Mouse (Mus musculus) neutrophil, adult 59 days (primary cell): ENCODE results near the gene Urm1. TPM values are rescaled to one million over a fixed set of nuclear protein-coding genes. Genes with fewer than 3 reads are reported as not detected.

Experiments used
- total RNA-seq, 2 experiments: library from RNA; stranded (reverse); gene quantifications; 1 replicate in 1 of 2; 2 replicates in 1 of 2; pipeline ENCODE4 v1.2.4; 2023

Urm1 gene
- 10 to 100 TPM; 20.3 to 22.1 TPM for total RNA-seq

DNA sequence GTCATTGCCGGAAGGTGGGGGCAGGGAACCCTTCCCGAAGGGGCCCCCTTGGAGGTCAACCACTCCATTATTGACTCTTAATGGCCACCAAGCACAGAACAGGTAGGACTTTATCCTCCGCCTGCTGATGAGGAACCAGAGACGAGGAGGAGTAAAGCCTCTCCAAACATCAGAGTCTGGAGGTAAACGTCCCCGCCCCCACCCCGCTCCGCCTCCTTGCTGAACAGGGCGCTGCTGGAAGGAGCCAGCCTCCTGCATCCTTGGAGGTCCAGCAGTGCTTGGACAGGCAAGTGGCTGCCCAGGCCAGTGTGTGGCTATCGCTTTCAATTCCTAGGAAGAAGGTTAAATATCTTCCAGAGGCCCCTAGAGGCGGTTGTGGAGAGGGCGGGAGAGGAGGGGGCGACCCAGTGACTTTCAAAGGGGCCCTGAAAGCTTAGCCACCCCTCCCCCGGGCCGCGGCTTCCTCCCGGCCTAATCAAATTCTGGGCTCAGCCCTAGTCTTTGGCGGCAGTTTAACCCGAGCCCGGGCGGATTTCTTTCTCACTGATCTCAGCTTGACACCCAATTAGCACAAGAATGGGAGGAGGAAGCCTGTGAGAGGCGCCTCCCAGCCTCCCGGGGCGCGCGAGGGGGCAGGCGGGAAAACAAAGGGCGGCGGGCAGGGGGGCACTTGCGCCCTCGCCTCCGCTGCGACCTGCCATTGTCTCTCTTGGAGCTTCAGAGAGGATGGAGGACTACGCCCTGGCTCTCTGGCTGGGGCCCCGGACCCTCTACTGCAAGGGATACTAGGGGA, at the start of gene Urm1:
TSS of gene Urm1 (plus strand) at position 51 of the 793 bp plus-strand sequence.

DNA sequence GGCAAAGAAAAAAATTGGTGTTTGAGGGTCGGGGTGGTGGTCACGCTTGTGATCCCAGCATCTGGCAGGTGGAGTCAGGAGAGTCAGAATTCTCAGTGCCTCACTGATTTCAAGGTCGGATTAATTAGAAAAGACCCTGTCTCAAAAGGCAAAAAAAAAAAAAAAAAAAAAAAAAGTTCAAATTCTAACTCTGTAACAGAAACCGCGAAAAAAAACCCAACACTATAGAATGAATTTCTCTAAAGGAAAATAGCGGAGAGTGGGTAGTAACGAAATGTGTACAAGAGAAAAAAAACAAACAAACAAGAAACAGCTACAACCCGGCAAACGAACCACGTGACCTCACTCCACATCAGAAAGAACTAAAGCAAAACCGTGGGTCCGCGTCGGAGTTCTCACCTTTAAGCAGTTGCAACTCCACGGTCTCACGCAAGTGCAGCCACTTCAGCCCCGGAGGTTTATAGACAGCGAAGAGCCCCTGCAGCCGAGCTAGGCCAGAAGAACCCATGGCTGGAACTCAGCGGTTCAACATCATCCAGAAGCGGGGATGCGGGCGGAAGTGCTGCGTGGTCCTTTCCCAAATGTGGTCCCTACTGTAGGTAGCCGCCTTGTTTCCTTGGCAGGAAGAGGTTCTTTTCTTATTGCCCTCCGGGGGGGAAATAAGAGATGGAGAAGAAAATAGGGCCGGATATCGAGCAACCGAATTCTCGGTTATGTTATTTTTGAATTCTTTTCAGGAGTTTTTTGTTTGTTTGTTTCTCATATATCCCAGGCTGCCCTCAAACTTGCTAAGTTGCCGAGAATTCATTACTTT, 32.6 kb upstream of the Urm1 start, which contains the start of gene Coq4:
TSS of gene Coq4 (plus strand) at position 390 of the 814 bp plus-strand sequence.

DNA sequence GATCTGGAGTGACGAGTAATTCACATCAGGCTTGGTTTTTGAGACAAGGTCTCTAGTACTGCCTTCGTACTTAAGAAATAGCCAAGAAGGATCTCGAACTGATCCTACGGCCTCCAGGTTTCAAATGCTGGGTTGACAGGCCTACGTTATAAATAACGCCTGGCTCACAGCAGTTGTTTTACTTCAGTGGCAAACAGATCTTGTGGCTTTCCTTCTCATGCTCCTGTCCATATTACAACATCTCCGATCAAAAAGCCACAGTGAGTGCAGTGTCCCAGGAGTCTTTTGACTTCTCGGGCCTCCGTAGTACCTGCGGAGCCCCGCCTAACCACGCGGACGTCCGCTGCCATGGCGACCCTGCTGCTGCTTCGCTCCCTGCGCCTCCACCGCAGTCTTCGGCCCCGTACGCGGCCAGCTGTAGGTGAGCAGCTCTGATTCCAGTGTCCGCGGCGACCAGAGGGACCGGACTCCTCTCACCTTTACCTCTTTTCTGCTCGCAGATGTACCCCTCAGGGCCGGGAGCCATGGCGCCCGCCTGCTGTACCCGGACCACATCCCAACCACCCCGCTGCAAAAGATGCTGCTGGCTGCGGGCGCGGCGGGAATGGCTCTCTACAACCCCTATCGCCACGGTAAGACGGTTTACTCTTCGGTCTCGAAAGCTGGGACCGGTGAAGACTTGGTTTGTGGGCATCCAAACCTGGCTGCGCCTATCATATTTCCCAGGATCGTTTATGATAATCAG, 31.8 kb upstream of the Urm1 start, which contains the start of gene Trub2:
TSS of gene Trub2 (minus strand) at position 566 of the 745 bp plus-strand sequence.

DNA sequence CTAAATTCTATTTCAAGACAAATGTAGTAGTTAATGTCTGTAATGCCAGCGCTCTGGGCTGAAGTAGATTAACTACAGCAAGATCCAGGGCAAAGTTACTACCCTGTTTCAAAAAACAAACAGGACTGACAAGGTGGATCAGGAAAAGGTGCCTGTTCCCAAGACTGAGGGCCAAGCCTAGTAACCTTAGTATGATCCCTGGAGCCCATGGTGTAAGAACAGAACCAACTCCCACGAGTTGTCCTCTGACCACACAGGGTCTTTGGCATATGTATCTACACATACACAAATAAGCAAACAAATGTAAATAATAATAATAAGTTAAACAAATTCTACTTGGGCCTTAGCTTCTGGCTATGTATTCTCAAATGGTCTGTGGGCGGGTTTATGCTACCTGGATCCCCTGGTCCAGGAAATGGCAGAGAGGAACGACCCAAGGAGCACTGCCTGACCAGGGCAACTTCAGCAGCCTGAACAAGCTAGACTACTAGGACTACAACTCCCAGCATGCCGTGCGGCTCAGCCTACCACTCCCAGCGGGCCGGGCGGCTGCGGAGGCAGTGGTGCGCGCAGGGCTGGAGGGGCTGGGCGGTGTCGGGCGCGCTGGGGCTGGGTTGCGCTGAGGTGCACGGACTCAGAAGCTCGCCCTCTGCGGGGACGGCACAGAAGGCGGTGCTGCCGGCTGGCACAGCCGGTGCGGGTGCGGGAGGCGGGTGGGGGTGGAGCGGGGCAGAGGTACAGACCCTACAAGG, 17.6 kb upstream of the Urm1 start, which contains the start of gene Slc27a4:
TSS of gene Slc27a4 (plus strand) at position 560 of the 752 bp plus-strand sequence.

DNA sequence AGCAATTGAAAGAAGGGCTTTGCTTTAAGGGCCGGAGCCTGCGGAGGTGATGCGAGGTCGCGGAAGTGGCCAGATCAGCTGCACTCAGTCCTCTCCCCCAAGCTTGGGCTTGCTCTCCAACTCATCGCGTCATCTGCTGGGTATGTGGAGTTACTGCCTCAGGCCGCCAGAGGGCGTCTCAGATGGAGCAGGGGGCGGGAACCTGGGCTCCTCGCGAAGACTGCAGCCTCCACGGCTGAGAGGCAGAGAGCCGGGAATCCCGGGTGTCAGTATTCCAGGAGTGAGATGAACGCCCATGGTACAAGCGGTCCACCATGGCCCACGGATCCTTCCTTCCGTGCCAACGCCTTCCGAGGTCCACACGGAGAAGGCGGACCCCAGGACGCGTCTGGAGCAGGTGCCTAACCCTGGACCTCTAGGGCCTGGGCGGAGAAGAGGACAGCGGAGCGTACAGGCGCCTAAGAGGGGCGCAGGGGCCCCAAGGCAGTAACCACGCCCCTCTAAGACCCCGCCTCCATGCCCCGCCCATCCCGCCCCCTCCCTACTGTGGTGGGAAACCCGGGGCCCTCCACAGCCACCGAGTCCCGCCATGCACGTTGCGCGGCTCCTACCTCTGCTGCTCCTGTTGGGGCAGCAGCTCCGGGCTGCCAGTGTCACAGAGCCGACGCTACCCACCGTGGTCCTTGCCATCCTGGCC, 49.2 kb downstream of the Urm1 start, which contains the start of gene Cercam:
TSS of gene Cercam (plus strand) at position 216 of the 697 bp plus-strand sequence.

DNA sequence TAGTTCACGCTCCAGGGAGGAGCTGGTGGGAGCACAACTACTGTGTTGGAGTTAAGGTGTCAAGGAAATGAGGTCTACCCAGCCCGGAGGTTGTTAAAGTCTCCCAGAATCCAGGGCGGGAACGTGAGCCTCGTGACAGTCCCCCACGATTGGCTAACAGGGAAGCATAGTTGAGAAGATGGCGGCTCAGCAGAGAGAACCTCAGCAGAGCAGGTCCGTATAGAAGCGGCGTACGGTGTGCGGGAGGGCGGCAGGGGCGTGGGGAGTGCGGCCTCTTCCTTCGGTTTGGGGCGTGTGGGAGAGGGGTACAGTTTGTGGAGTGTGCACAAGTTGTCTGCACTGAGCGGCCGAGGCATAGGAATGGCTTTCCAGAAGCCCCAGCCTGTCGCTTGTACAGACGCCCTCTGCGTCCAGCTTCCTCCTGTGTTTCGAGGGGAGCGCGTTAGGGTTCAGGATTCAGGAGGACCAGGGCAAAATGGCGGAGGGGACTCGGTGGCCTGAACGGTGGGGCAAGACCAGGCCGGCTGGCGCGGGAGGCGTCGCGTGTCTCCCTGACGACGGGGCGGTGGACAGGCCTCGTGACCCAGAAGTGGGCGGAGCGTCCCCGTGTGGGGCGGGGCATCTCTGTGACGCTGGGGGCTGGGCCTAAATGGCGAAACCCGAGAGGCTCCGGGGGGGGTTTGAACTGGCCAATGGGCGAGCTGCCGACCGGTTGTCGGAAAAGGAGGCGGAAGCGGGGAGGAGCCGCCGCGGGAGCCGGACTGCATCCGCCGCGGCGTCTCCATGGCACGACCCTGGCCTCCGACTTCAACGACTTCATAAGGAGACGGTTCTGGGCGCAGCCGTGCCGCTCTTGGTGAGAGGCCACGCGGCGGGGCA, 69.4 kb downstream of the Urm1 start, which contains the start of gene Odf2:
TSS of gene Odf2 (plus strand) at position 156 of the 879 bp plus-strand sequence.

Other genes starting within 250 kb of the Urm1 start
- 10 to 100 TPM; 51.8 to 56.6 TPM for gene Rapgef1, start 200.4 kb upstream of the Urm1 start, total RNA-seq
- gene Gm13420, start 68.4 kb upstream of the Urm1 start, total RNA-seq, result not detected
- gene Gm13547, start 60.8 kb upstream of the Urm1 start, total RNA-seq, result not detected
- 10 to 100 TPM; 13.6 to 15.1 TPM for gene Coq4, start 32.6 kb upstream of the Urm1 start, total RNA-seq
- gene Trub2, start 31.6 kb upstream of the Urm1 start, total RNA-seq, result 10 to 100 TPM; 45.8 to 47.7 TPM
- 100 to 1,000 TPM; 160 to 168 TPM for gene Slc27a4, start 17.4 kb upstream of the Urm1 start, total RNA-seq
- 1 to 10 TPM; 4.8 to 6.9 TPM for gene Cercam, start 49.1 kb downstream of the Urm1 start, total RNA-seq
- 10 to 100 TPM; 77.2 to 94.1 TPM for gene Odf2, start 69.1 kb downstream of the Urm1 start, total RNA-seq
- gene Gle1, start 115.4 kb downstream of the Urm1 start, total RNA-seq, result 10 to 100 TPM; 31.0 to 34.2 TPM
- 100 to 1,000 TPM; 184 to 197 TPM for gene Sptan1, start 145.5 kb downstream of the Urm1 start, total RNA-seq
- gene Wdr34, start 228.8 kb downstream of the Urm1 start, total RNA-seq, result 1 to 10 TPM; 2.0 TPM
- 100 to 1,000 TPM; 117 to 141 TPM for gene Set, start 237.3 kb downstream of the Urm1 start, total RNA-seq